Mouse (Mus musculus): ENCODE results near the gene Atf4.
A peak's percentile ranks its signal among the peaks of the same experiment; 100 is the strongest.

Atf4 gene

GRCm38 (mm10) chr15:80249672-80250071 is 5.3 kb upstream of the Atf4 start:
- DNase-seq (ENCODE audit: low read depth), result no peak

GRCm38 (mm10) chr15:80250586-80250985 is 4.4 kb upstream of the Atf4 start:
- DNase-seq (ENCODE audit: low read depth), result no peak

- DNase-seq (ENCODE audit: low read depth), result no peak
Observed at GRCm38 (mm10) chr15:80253530-80253929, 1.5 kb upstream of the Atf4 start.

GRCm38 (mm10) chr15:80254207-80254606 is 777 bp upstream of the Atf4 start:
- DNase-seq (ENCODE audit: low read depth), result no peak

GRCm38 (mm10) chr15:80255646-80256121 is 700 bp downstream of the Atf4 start:
- peak; percentile 72 for DNase-seq (ENCODE audit: low read depth)

- no peak for DNase-seq (ENCODE audit: low read depth)
Observed at GRCm38 (mm10) chr15:80256242-80256641, 1.3 kb downstream of the Atf4 start.

- peak; percentile 53 for DNase-seq (ENCODE audit: low read depth)
Observed at GRCm38 (mm10) chr15:80256656-80257601, 1.9 kb downstream of the Atf4 start.

- no peak for DNase-seq (ENCODE audit: low read depth)
Observed at GRCm38 (mm10) chr15:80257602-80258239, 2.7 kb downstream of the Atf4 start.

GRCm38 (mm10) chr15:80258240-80259170 is 3.5 kb downstream of the Atf4 start:
- DNase-seq (ENCODE audit: low read depth), result peak; percentile 39

- DNase-seq (ENCODE audit: low read depth), result peak; percentile 15
Observed at GRCm38 (mm10) chr15:80259406-80260045, 4.5 kb downstream of the Atf4 start.

GRCm38 (mm10) chr15:80260677-80261076 is 5.7 kb downstream of the Atf4 start:
- DNase-seq (ENCODE audit: low read depth), result peak; percentile 86

GRCm38 (mm10) chr15:80261100-80261499 is 6.1 kb downstream of the Atf4 start:
- peak; percentile 23 for DNase-seq (ENCODE audit: low read depth)

- DNase-seq (ENCODE audit: low read depth), result peak; percentile 96
Observed at GRCm38 (mm10) chr15:80263610-80264575, 8.9 kb downstream of the Atf4 start, which contains the start of gene Rps19bp1. Rps19bp1 (minus strand) TSS chr15:80264315.

GRCm38 (mm10) chr15:80266281-80266680 is 11.3 kb downstream of the Atf4 start:
- peak; percentile 87 for DNase-seq (ENCODE audit: low read depth)

- DNase-seq (ENCODE audit: low read depth), result no peak
Observed at GRCm38 (mm10) chr15:80271858-80272396, 16.9 kb downstream of the Atf4 start.

- no peak for DNase-seq (ENCODE audit: low read depth)
Observed at GRCm38 (mm10) chr15:80277107-80277506, 22.1 kb downstream of the Atf4 start.

- peak; percentile 58 for DNase-seq (ENCODE audit: low read depth)
Observed at GRCm38 (mm10) chr15:80277625-80278024, 22.6 kb downstream of the Atf4 start.

- no peak for DNase-seq (ENCODE audit: low read depth)
Observed at GRCm38 (mm10) chr15:80278121-80278759, 23.3 kb downstream of the Atf4 start.

- no peak for DNase-seq (ENCODE audit: low read depth)
Observed at GRCm38 (mm10) chr15:80279053-80279452, 24.1 kb downstream of the Atf4 start.
